Comparison of ENCODE assay signal across 11 mouse cellular contexts in the genomic region with DNA sequence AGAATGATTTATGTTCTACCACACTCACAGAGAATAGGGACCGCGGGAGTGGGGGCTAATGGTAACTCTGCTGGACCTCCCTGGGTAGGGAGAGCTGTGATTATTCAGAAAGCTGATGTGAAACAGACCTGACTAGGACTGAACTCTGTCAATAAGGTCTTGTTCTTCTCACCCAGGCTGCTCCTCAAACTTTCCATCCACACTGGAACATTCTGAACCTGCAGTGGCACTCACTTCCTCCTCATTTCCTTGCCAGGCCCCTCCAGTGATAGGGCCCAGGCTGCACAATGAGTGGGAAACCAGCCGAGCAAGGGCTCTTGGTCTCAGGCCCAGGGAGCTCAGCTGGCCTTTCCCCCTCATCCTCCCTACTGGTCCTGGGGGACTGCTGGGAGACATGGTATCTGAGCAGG.
DNase-seq lines count a peak whose midpoint lies in the region; ATAC-seq and TF ChIP-seq lines count a peak whose summit lies in the region.
"Had no signal": no experiment of that assay in that cellular context is flagged by ENCODE, and none has a peak within 500 bp of the region (broad histone marks: within the 10 kb centered on the region; RNA-seq: fewer than 3 reads in every experiment).

No protein-coding gene starts in this region.

- no peak for ATAC-seq in forebrain, postnatal 0 days
- ATAC-seq in erythroid progenitor cell, adult 5-6 weeks (replicated peaks; ENCODE audit: low FRiP score, poor library complexity, severe bottlenecking), result no peak

- no peak overlapping the region for H3K9ac ChIP-seq in forebrain, postnatal 0 days

- no peaks in the 10 kb centered on the region for H3K4me1 ChIP-seq in forebrain, postnatal 0 days (ENCODE audit: insufficient read depth)

- H3K27ac ChIP-seq in forebrain, postnatal 0 days (ENCODE audit: low read depth, low read length), result no peak overlapping the region

- no peak for TF ChIP-seq CTCF in forebrain, postnatal 0 days (IDR thresholded peaks at IDR 0.05; ENCODE audit: low read depth)

- no peak overlapping the region for H3K4me3 ChIP-seq in forebrain, postnatal 0 days (ENCODE audit: low read depth, low read length)

- 74% methylated on average over 3 of the region's 3 CpGs for WGBS in forebrain, postnatal 0 days

- no peaks in the 10 kb centered on the region for H3K9me3 ChIP-seq in forebrain, postnatal 0 days (ENCODE audit: low read length)

- peak; percentile 27 to 64 for DNase-seq in adrenal gland, adult (ENCODE audit: inconsistent age in 2 of 2, low spot score in 1 of 2)
- no peak for DNase-seq in adrenal gland, postnatal 4 days (ENCODE audit: low spot score in 2 of 2)
- DNase-seq in ovary, postnatal 36 days (ENCODE audit: low spot score), result peak; percentile 18
- DNase-seq in ovary, adult 18-20 months (ENCODE audit: low spot score), result no peak
- DNase-seq in kidney, adult 8-10 months, result peak; percentile 13 to 15
- no peak for DNase-seq in forebrain, postnatal 0 days
- DNase-seq in cerebellum, postnatal 25 days, result no peak
- DNase-seq: cerebellum, adult 2 months; layer of hippocampus, adult 9-11 months; thymus, postnatal 4 days had no signal

- no peaks in the 10 kb centered on the region for H3K36me3 ChIP-seq in forebrain, postnatal 0 days (ENCODE audit: insufficient read depth)

- no peak overlapping the region for H3K4me2 ChIP-seq in forebrain, postnatal 0 days (ENCODE audit: low read depth)

- no peaks in the 10 kb centered on the region for H3K27me3 ChIP-seq in forebrain, postnatal 0 days (ENCODE audit: insufficient read depth, low read length)

Comparison
In these comparisons a context has a peak if more than half of its experiments do, and no peak if none do; other contexts are left out.
1. DNase-seq: peak in adrenal gland, adult (2 of 2), ovary, postnatal 36 days (single experiment) and kidney, adult 8-10 months (2 of 2); none in adrenal gland, postnatal 4 days (0 of 2), ovary, adult 18-20 months (single experiment), forebrain, postnatal 0 days (single experiment) and cerebellum, postnatal 25 days (0 of 2).